In the genomic region with DNA sequence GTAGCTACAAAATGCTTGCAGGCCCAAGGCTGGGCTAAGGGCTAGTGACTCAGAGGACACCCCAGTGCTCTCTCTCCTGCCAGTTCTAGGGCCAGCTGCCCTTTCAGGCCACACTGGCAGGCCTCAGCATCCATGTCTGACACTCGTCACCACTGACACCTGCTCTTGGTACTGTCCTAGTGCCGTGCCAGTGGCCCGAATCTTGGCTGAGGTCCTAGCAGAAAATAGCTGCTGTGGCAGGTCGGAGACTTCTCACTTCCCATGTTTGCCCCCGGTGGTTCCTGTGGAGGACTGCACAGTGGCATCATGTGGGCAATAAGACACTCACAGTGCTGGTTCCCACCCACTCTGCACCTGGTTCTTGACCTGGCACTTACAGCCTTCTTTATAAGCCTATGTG, we compare ENCODE assay signal across 8 mouse cellular contexts. TPM values are rescaled to one million over a fixed set of nuclear protein-coding genes. Genes with fewer than 3 reads are reported as not detected.
DNase-seq lines count a peak whose midpoint lies in the region.
"Had no signal": no experiment of that assay in that cellular context is flagged by ENCODE, and none has a peak within 500 bp of the region (broad histone marks: within the 10 kb centered on the region; RNA-seq: fewer than 3 reads in every experiment).

No protein-coding gene starts in this region.

- intact Hi-C loops in gastrocnemius, postnatal 14 days (cut with DNase I; ENCODE audit: low total_unique reads) = no loop called here
- intact Hi-C loops in heart, postnatal 14 days (cut with DNase I) = no loop called here

- DNase-seq in A20 (ENCODE audit: low read depth, low spot score) = peak; percentile 54
- peak; percentile 51 for DNase-seq in cerebellum, adult 11-12 months
- peak; percentile 77 for DNase-seq in gastrocnemius, postnatal 14 days
- peak; percentile 48 to 68 for DNase-seq in heart, postnatal 14 days
- DNase-seq in kidney, postnatal 36 days = no peak
- no peak for DNase-seq in right cerebral cortex, postnatal 25 days
- no peak for DNase-seq in frontal cortex, postnatal 10 days (ENCODE audit: low spot score in 2 of 2)
- DNase-seq: kidney, adult 9 months had no signal

RNA-seq across cellular contexts. Expression of gene B3galt5, which starts 14.1 kb away (rescaled TPM):
- total RNA-seq in gastrocnemius, postnatal 14 days (2021) = under 1 TPM; 0.11 to 0.23 TPM
- total RNA-seq in heart, postnatal 14 days (2021) = under 1 TPM in 1 of 2 experiments, not detected in 1; 0.10 TPM

RNA-seq across cellular contexts. Expression of gene Sh3bgr, which starts 21.2 kb away (rescaled TPM):
- 1,000 to 10,000 TPM in 1 of 2 experiments, 100 to 1,000 TPM in 1; 977 to 1,012 TPM for total RNA-seq in gastrocnemius, postnatal 14 days (2021)
- 100 to 1,000 TPM; 569 to 662 TPM for total RNA-seq in heart, postnatal 14 days (2021)

RNA-seq across cellular contexts. Expression of gene Lca5l, which starts 29.4 kb away (rescaled TPM):
- 1 to 10 TPM in 1 of 2 experiments, under 1 TPM in 1; 0.84 to 1.0 TPM for total RNA-seq in gastrocnemius, postnatal 14 days (2021)
- under 1 TPM; 0.71 to 0.91 TPM for total RNA-seq in heart, postnatal 14 days (2021)

Comparison
In these comparisons a context has a peak if more than half of its experiments do, and no peak if none do; other contexts are left out.
1. DNase-seq: peak in A20 (single experiment), cerebellum, adult 11-12 months (single experiment), gastrocnemius, postnatal 14 days (single experiment) and heart, postnatal 14 days (2 of 2); none in kidney, postnatal 36 days (0 of 2), right cerebral cortex, postnatal 25 days (single experiment) and frontal cortex, postnatal 10 days (0 of 2).